Mouse (Mus musculus): ENCODE measurements around the gene Spink8.

DNA sequence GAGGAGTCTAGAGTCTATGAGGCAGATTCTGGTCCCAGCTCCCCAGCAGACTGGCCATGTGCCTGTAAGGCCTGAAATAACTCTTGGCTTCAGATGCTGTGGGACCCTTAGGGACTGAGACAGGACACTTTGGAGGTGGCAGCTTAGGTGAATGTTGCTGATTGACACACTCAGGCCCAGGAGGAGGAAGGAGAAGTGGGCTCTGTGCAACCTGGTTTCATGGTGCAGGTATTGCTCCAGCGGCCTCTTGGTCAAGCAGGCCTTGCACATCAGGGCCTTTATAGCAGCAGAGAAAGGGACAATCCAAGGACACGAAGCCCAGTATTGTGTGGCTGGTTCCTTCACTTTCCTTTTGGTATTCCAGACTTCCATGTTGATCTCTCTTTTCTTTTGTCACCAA, 42.3 kb downstream of the Spink8 start:
- TF ChIP-seq POLR2A (IDR thresholded peaks at IDR 0.05; ENCODE audit: borderline replicate concordance, insufficient read depth, low read length) = no peak
- no peak for TF ChIP-seq CTCF (IDR thresholded peaks at IDR 0.05; ENCODE audit: borderline replicate concordance, insufficient read depth, low read depth, low read length)

All from cerebellum, adult 2 months (tissue).